Mouse (Mus musculus) stomach, embryonic 14.5 days (tissue): ENCODE measurements around the gene Hist1h4i. TPM values are rescaled to one million over a fixed set of nuclear protein-coding genes. Genes with fewer than 3 reads are reported as not detected.
"Not testable (repeated sequence)": the region's sequence is repeated elsewhere in the genome, so short reads cannot be mapped to it uniquely, and the experiment has no call there.

Source experiments
- ATAC-seq: fragments of 200-750 bp; cut with Nextera tagmentation; 2 replicates; pipeline ENCODE4 v1.8.0; 2017; ENCODE audit warnings: low read depth, moderate TSS enrichment; ENCODE audit not compliant: insufficient number of reproducible peaks, insufficient read depth, low FRiP score
- H3K27ac ChIP-seq: fragments of 300-500 bp; sonication (generic); 2 replicates; pipeline ENCODE4 v1.5.1; 2014; ENCODE audit warnings: mild to moderate bottlenecking, low read length, moderate library complexity, mixed read lengths
- H3K27me3 ChIP-seq: fragments of 300-500 bp; sonication (generic); 2 replicates; pipeline ENCODE4 v1.6.1; 2014; ENCODE audit warnings: low read length, control low read depth, mixed read lengths; ENCODE audit not compliant: control insufficient read depth, insufficient read depth
- H3K36me3 ChIP-seq: fragments of 300-500 bp; sonication (generic); 2 replicates; pipeline ENCODE4 v1.6.1; 2014; ENCODE audit warnings: mild to moderate bottlenecking, control low read depth, low read length, moderate library complexity, mixed read lengths; ENCODE audit not compliant: control insufficient read depth, insufficient read depth
- H3K4me1 ChIP-seq: fragments of 300-500 bp; sonication (generic); 2 replicates; pipeline ENCODE4 v1.6.1; 2014; ENCODE audit warnings: low read length, control low read depth, mixed read lengths; ENCODE audit not compliant: control insufficient read depth, insufficient read depth
- H3K4me2 ChIP-seq: fragments of 300-500 bp; sonication (generic); replicated peaks from 2 replicates; pipeline ENCODE4 v1.6.1; 2014; ENCODE audit warnings: low read depth, low read length, control low read depth
- H3K4me3 ChIP-seq: fragments of 300-500 bp; sonication (generic); 2 replicates; pipeline ENCODE4 v1.5.1; 2014; ENCODE audit warnings: low read depth, low read length, control low read depth
- H3K9ac ChIP-seq: fragments of 300-500 bp; sonication (generic); replicated peaks from 2 replicates; pipeline ENCODE4 v1.6.1; 2014; ENCODE audit warnings: low read depth, mild to moderate bottlenecking, control low read depth, low read length, moderate library complexity, mixed read lengths
- H3K9me3 ChIP-seq: fragments of 300-500 bp; sonication (generic); 2 replicates; pipeline ENCODE4 v1.6.1; 2016; ENCODE audit warnings: low read depth, low read length, control low read depth; ENCODE audit not compliant: control insufficient read depth
- WGBS: fragments of 180-500 bp; shearing (Covaris S2); extraction: QIAGEN DNeasy Blood & Tissue Kit; methylation state at CpG from one replicate; pipeline ENCODE4 v1.1.7; 2014; 5-methylcytosine and 5-hydroxymethylcytosine counted together
- polyA plus RNA-seq: library from polyadenylated mRNA; unstranded; fragments of >200 nt; fragmentation: Nextera tagmentation; extraction: Ambion mirVana; gene quantifications from 2 replicates; pipeline ENCODE4 v1.2.1, GENCODE M21; 2014

The Hist1h4i gene
- polyA plus RNA-seq, 1 experiment from 2014 or later: 22.4 TPM

GRCm38 (mm10) chr13:22039951-22040463, 1.2 kb downstream of the Hist1h4i start:
- H3K36me3 ChIP-seq: no peaks in the 10 kb centered on the region
- ATAC-seq: no peak
- peak overlapping the region; percentile 73 for H3K4me2 ChIP-seq
- H3K9me3 ChIP-seq: no peaks in the 10 kb centered on the region
- 6% methylated on average over 2 of the region's 2 CpGs for WGBS
- H3K27me3 ChIP-seq: no peaks in the 10 kb centered on the region
- peak overlapping the region; percentile 95 for H3K27ac ChIP-seq
- H3K9ac ChIP-seq: peak overlapping the region; percentile 43; the same call in 1 of the 2 replicates
- peaks cover 7% of the 10 kb centered on the region; the same call in 1 of the 2 replicates for H3K4me1 ChIP-seq
- H3K4me3 ChIP-seq: peak overlapping the region; percentile 40

GRCm38 (mm10) chr13:22039364-22039763, 1.8 kb downstream of the Hist1h4i start:
- Histone ChIP-seq H3K27ac (no peak overlapping the region), H3K4me1 (peaks cover 7% of the 10 kb centered on the region; the same call in 1 of the 2 replicates), H3K36me3 (no peaks in the 10 kb centered on the region), H3K9ac (no peak overlapping the region), H3K9me3 (no peaks in the 10 kb centered on the region), H3K4me2 (no peak overlapping the region), H3K4me3 (no peak overlapping the region), H3K27me3 (no peaks in the 10 kb centered on the region)
- no peak for ATAC-seq
- 67% methylated on average over 5 of the region's 5 CpGs for WGBS

GRCm38 (mm10) chr13:22037415-22037814, 3.7 kb downstream of the Hist1h4i start:
- no peak overlapping the region for H3K9ac ChIP-seq
- no peak overlapping the region for H3K4me3 ChIP-seq
- H3K36me3 ChIP-seq: no peaks in the 10 kb centered on the region
- no peaks in the 10 kb centered on the region for H3K27me3 ChIP-seq
- no peak overlapping the region; the same call in 1 of the 2 replicates for H3K4me2 ChIP-seq
- WGBS: 44% methylated on average over 2 of the region's 2 CpGs
- no peak for ATAC-seq
- peaks cover 7% of the 10 kb centered on the region; the same call in 1 of the 2 replicates for H3K4me1 ChIP-seq
- no peaks in the 10 kb centered on the region for H3K9me3 ChIP-seq
- peak overlapping the region; percentile 87 for H3K27ac ChIP-seq

GRCm38 (mm10) chr13:22036986-22037385, 4.2 kb downstream of the Hist1h4i start:
- Histone ChIP-seq H3K27me3 (no peaks in the 10 kb centered on the region), H3K36me3 (no peaks in the 10 kb centered on the region), H3K4me2 (peak overlapping the region; percentile 66), H3K27ac (peak overlapping the region; percentile 87), H3K9me3 (no peaks in the 10 kb centered on the region), H3K9ac (peak overlapping the region; percentile 28), H3K4me1 (peaks cover 7% of the 10 kb centered on the region; the same call in 1 of the 2 replicates), H3K4me3 (peak overlapping the region; percentile 32)
- no peak for ATAC-seq
- WGBS: 58% methylated on average over 3 of the region's 3 CpGs

- Histone ChIP-seq H3K27me3 (no peaks in the 10 kb centered on the region), H3K27ac (peak overlapping the region; percentile 87), H3K9ac (peak overlapping the region; percentile 28), H3K4me3 (peak overlapping the region; percentile 32), H3K36me3 (no peaks in the 10 kb centered on the region), H3K9me3 (no peaks in the 10 kb centered on the region), H3K4me2 (peak overlapping the region; percentile 66), H3K4me1 (peaks cover 7% of the 10 kb centered on the region; the same call in 1 of the 2 replicates)
- peak; percentile 11; the same call in 1 of the 2 replicates for ATAC-seq
- 3% methylated on average over 17 of the region's 23 CpGs for WGBS
These were observed 4.8 kb downstream of the Hist1h4i start for GRCm38 (mm10) chr13:22036149-22036956.

- under 1% methylated on average over 21 of the region's 69 CpGs for whole genome bisulfite sequencing
These were observed 5.7 kb downstream of the Hist1h4i start, which contains the start of the genes Hist1h2ah and Hist1h2bk for GRCm38 (mm10) chr13:22035267-22036148. Gene Hist1h2ah, minus strand, starts transcription at chr13:22035568. Gene Hist1h2bk, plus strand, starts transcription at chr13:22035870.

GRCm38 (mm10) chr13:22034443-22035266, 6.5 kb downstream of the Hist1h4i start:
- no peaks in the 10 kb centered on the region for H3K27me3 ChIP-seq
- no peaks in the 10 kb centered on the region for H3K9me3 ChIP-seq
- peaks cover 5% of the 10 kb centered on the region; the same call in 1 of the 2 replicates for H3K4me1 ChIP-seq
- peak overlapping the region; percentile 66 for H3K4me2 ChIP-seq
- ATAC-seq: no peak; the same call in 1 of the 2 replicates
- H3K27ac ChIP-seq: peak overlapping the region; percentile 85
- WGBS: under 1% methylated on average over 11 of the region's 14 CpGs
- H3K9ac ChIP-seq: peak overlapping the region; percentile 47
- peak overlapping the region; percentile 32 for H3K4me3 ChIP-seq
- H3K36me3 ChIP-seq: no peaks in the 10 kb centered on the region

More at GRCm38 (mm10) chr13:22035267-22036148, 5.7 kb downstream of the Hist1h4i start, which contains the start of the genes Hist1h2ah and Hist1h2bk:
- peak within 1 kb of the TSS; percentile 87 for H3K27ac ChIP-seq
- H3K9ac ChIP-seq: peak within 1 kb of the TSS; percentile 47
- not testable (repeated sequence) for H3K9me3 ChIP-seq, H3K27me3 ChIP-seq, H3K4me1 ChIP-seq, H3K36me3 ChIP-seq
- peak within 1 kb of the TSS; percentile 32 for H3K4me3 ChIP-seq
- peak within 1 kb of the TSS; percentile 66 for H3K4me2 ChIP-seq
- peak; percentile 98 for ATAC-seq
